Mouse (Mus musculus) left cerebral cortex, adult 11 months (tissue): ENCODE measurements around the gene Il11ra1.
A peak's percentile ranks its signal among the peaks of the same experiment; 100 is the strongest.
"Not testable (repeated sequence)": the region's sequence is repeated elsewhere in the genome, so short reads cannot be mapped to it uniquely, and the experiment has no call there.

Source experiments
- DNase-seq: peaks from one replicate; pipeline ENCODE4 v3.0.0; 2022; ENCODE audit warnings: low spot score

Gene Il11ra1

DNA sequence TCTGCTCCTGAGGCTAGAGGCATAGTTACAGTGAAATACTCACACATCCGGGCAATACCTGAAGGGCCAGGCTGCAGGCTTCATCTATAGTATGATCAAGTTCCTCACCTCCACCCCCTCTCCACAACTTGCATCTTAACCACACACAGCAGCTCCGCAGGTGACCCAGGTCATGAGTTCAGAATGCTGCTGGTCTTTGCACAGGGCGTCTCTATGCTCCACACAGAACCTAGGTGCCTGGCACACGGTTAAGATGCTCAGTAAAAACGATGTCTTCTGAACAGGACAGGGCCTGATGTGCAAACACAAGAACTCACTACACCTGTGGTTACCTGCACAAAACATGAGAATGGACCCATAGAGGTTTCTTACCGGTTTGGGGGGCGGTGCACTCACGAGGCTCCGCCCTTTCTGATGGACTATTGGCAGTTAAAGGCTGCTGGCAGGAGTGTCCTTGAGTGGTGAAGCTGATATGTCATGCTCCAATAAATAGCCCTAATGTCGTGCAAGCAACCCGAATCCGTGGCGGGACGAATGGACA is 55.1 kb downstream of the Il11ra1 start, which contains the start of gene Galt:
TSS of gene Galt (plus strand) at position 432 of the 541 bp plus-strand sequence.
- DNase-seq: no peak

- peak; percentile 69 for DNase-seq
Observed at GRCm38 (mm10) chr4:41755338-41756305, 55.8 kb downstream of the Il11ra1 start, which contains the start of gene Sigmar1. TSS of gene Sigmar1 (minus strand) at chr4:41756157.

GRCm38 (mm10) chr4:41756440-41756839 is 56.7 kb downstream of the Il11ra1 start:
- DNase-seq: no peak

- no peak for DNase-seq
Observed at GRCm38 (mm10) chr4:41757321-41757720, 57.5 kb downstream of the Il11ra1 start.

DNA sequence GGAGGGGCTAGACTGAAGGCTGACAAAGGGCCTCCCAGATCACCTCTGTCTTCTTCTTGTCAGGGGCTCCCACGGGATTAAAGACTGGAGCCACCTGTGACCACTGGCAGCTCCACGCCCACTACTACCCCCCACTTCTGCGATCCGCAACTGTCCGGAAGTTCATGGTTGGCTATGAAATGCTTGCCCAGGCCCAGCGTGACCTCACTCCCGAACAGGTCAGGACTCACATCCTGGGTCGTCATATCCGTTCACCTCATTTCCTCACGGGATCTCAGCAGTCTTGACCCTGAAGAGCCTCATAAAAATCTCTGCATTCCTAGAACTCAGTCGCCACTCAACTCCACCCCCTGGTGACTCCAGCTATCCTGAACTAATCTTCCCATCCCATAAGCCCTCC is 58.2 kb downstream of the Il11ra1 start:
- no peak for DNase-seq

DNA sequence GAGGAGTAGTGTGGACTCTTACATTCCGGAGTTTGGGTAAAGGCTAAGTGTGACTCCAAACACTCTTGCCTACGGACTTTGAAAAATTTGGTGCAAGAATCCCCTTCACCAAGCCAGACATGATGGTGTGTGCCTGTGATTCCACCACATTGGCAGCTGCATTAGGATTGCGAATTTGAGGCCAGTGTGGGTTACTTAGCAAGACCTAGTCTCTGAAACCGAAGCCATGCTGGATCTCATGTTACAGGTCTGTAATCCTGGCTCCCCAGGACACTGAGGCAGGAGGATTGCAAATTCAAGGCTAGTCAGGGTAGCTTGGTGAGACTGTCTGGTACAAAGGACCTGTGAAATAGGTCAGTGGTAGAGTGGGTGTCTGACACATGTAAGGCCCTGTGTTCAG is 58.9 kb downstream of the Il11ra1 start:
- no peak for DNase-seq

DNA sequence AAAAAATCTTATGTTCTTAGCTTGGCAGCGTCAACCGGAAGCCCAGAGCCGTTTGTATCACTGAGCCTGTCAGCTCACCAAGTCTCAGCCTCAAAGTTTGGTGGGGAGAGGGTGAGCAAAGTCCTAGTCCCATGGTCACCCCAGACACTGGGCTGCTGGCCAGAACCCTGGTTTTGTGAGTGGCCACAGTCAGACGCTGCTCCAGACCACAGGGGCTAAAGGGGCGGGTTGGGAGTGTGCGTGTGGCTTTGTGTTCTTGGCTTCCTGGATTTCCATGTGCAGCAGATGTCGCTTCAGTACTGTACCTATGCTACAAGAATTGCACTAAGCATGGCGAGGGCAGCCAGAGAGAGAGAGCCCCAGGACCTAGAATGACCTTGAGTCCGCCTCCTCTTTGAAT is 59.4 kb downstream of the Il11ra1 start:
- no peak for DNase-seq

DNA sequence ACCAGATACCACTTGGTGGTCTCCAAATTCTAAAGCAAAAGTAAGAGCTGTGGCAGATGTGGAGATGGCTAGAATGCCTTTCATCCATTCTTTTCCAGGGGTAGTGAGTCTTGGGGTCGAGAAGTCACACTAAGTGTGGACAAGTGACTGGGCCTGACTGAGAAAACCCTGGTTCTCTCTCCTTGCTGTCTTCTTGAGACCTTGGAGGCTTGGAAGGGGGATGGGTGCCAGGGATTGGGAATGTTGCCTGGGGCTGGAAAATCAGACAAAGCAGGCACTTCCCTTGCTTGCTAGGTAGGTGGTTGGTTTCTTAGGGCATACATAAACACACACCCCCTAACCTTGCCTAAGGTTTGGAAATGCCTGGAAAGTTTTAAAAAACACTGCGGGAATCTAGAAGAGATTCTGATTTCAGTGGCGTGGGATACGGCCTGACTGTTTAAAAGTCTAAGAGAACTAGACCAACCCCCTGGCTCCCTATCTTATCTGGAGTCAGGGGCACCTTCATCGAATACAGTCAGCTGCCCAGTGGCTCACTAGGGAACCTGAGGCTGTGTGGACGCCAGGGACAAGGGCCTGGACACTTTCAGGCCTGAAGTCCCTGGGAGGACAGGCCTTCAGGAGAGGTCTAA is 60.0 kb downstream of the Il11ra1 start:
- DNase-seq: no peak

GRCm38 (mm10) chr4:41760288-41760721 is 60.5 kb downstream of the Il11ra1 start:
- no peak for DNase-seq

- DNase-seq: no peak
Observed at GRCm38 (mm10) chr4:41760911-41761310, 61.1 kb downstream of the Il11ra1 start.

- no peak for DNase-seq
Observed at GRCm38 (mm10) chr4:41761680-41762079, 61.9 kb downstream of the Il11ra1 start.

GRCm38 (mm10) chr4:41762099-41762687 is 62.4 kb downstream of the Il11ra1 start:
- no peak for DNase-seq

- not testable (repeated sequence) for DNase-seq
Observed at GRCm38 (mm10) chr4:41762688-41763114, 62.9 kb downstream of the Il11ra1 start.

DNA sequence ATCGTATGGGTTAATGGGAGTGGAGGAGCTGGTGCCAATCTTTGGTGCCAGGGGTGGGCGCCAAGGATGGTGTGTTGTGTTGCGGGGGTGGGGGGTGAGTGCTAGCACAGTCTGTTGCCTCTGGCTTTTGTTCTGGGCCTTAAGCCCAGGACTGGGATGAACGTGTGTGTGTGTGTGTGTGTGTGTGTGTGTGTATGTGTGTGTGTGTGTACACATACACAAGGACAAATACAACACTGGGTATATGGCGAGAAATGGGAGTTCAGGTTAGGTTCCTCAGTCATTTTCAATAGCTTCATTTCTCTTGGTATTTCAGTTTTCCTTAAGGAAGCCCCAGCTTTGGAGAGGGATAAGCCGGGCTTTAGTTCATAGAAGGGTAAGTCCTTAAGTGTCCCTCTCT is 63.4 kb downstream of the Il11ra1 start:
- not testable (repeated sequence) for DNase-seq

GRCm38 (mm10) chr4:41767301-41767700 is 67.5 kb downstream of the Il11ra1 start:
- not testable (repeated sequence) for DNase-seq

- not testable (repeated sequence) for DNase-seq
Observed at GRCm38 (mm10) chr4:41772946-41773345, 73.2 kb downstream of the Il11ra1 start.

DNA sequence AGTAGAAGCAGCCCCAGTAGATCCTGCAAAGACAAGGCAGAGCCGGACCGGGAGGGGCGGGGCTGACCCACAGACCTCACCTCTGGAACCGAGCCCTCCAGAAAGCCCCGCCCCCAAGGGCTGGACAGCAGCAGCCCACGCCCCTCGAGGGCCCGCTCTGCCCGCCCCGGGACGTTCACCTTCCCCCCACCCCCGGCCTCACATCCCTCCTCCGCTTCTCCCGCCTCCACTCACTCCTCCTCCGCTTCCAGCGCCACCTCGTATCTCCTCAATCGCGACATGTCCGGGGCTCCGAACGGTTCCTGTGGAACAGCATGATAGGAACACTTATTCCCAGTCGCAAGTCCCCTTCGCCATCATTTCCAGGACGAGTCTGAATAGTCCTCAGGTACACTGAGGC is 73.7 kb downstream of the Il11ra1 start:
- DNase-seq: not testable (repeated sequence)

DNA sequence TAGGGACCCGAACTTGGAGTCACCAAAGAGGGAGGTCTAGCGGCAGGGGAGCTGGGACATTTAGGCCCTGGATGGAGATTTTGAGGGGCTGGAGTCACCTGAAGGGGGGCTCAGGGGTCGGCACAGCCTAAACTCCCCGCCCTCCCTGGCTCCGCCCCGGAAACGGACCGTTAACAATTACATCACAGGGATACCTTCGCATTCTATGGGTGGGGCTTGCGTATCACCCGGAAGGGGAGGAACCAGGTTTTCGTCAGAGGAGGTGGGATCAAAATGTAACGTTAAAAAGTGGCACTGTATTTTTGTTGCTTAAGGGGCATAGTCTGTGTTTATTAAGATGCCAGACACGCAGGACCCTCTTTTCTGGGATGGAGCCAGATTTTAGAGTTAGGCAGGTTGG is 74.2 kb downstream of the Il11ra1 start, which contains the start of gene Ccl27a:
TSS of gene Ccl27a (minus strand) at position 246 of the 400 bp plus-strand sequence.
- DNase-seq: peak; percentile 80

- DNase-seq: not testable (repeated sequence)
Observed at GRCm38 (mm10) chr4:41774506-41774905, 74.7 kb downstream of the Il11ra1 start.

- DNase-seq: not testable (repeated sequence)
Observed at GRCm38 (mm10) chr4:41775840-41776239, 76.1 kb downstream of the Il11ra1 start.

DNA sequence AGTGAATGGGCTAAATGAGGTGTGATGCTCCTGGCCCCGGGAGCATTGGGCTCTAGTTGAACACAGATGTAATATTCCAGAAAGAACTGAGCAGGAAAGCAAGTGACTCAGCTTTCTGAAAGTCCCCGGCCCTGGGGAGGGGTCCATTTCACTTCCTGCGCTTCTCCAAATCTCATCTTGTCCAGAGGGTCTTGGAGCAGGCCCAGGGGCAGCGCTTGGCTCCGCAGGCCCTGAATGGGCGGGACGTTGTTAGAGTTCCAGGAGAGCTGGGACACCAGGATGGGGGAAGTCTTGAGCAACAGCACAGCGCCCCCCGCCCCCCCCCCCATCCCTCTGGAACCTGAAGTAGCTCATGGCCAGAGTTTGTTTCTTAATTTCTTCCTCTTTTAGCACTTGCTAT is 81.5 kb downstream of the Il11ra1 start:
- not testable (repeated sequence) for DNase-seq
